Mouse (Mus musculus): Measurements from ENCODE around the gene Akr1d1. TPM values are rescaled to one million over a fixed set of nuclear protein-coding genes. Genes with fewer than 3 reads are reported as not detected.

Gene Akr1d1
- total and polyA plus RNA-seq, 2 experiments from 2014 or later, result not detected

GRCm38 (mm10) chr6:37537801-37538200 lies 7.8 kb downstream of the Akr1d1 start:
- 68% methylated on average over 3 of the region's 3 CpGs for WGBS
- Histone ChIP-seq H3K27ac (no peak overlapping the region), H3K4me3 (ENCODE audit: low read length) (no peak overlapping the region), H3K9ac (replicated peaks; ENCODE audit: low read length) (no peak overlapping the region), H3K36me3 (ENCODE audit: insufficient read depth, low read length) (no peaks in the 10 kb centered on the region), H3K4me2 (ENCODE audit: low read depth, low read length) (no peak overlapping the region), H3K27me3 (ENCODE audit: insufficient read depth, low read length) (no peaks in the 10 kb centered on the region), H3K9me3 (ENCODE audit: low read length) (no peaks in the 10 kb centered on the region), H3K4me1 (ENCODE audit: insufficient read depth, low read length) (no peaks in the 10 kb centered on the region)
- no peak for TF ChIP-seq CTCF (IDR thresholded peaks at IDR 0.05; ENCODE audit: low read depth)
- ATAC-seq (no peak), DNase-seq (ENCODE audit: low spot score) (no peak)

GRCm38 (mm10) chr6:37538792-37539191 lies 8.8 kb downstream of the Akr1d1 start:
- no peaks in the 10 kb centered on the region for H3K36me3 ChIP-seq (ENCODE audit: insufficient read depth, low read length)
- no peak overlapping the region for H3K4me2 ChIP-seq (ENCODE audit: low read depth, low read length)
- no peak for TF ChIP-seq CTCF (IDR thresholded peaks at IDR 0.05; ENCODE audit: low read depth)
- 86% methylated on average over 5 of the region's 5 CpGs for WGBS
- no peak overlapping the region for H3K4me3 ChIP-seq (ENCODE audit: low read length)
- H3K27me3 ChIP-seq (ENCODE audit: insufficient read depth, low read length), result no peaks in the 10 kb centered on the region
- H3K9ac ChIP-seq (replicated peaks; ENCODE audit: low read length), result no peak overlapping the region
- H3K4me1 ChIP-seq (ENCODE audit: insufficient read depth, low read length), result no peaks in the 10 kb centered on the region
- ATAC-seq (no peak), DNase-seq (ENCODE audit: low spot score) (no peak)
- no peaks in the 10 kb centered on the region for H3K9me3 ChIP-seq (ENCODE audit: low read length)
- no peak overlapping the region for H3K27ac ChIP-seq

GRCm38 (mm10) chr6:37539403-37539802 lies 9.4 kb downstream of the Akr1d1 start:
- Histone ChIP-seq H3K4me3 (ENCODE audit: low read length) (no peak overlapping the region), H3K27ac (no peak overlapping the region), H3K4me1 (ENCODE audit: insufficient read depth, low read length) (no peaks in the 10 kb centered on the region), H3K36me3 (ENCODE audit: insufficient read depth, low read length) (no peaks in the 10 kb centered on the region), H3K27me3 (ENCODE audit: insufficient read depth, low read length) (no peaks in the 10 kb centered on the region), H3K9ac (replicated peaks; ENCODE audit: low read length) (no peak overlapping the region), H3K4me2 (ENCODE audit: low read depth, low read length) (no peak overlapping the region), H3K9me3 (ENCODE audit: low read length) (no peaks in the 10 kb centered on the region)
- no peak for TF ChIP-seq CTCF (IDR thresholded peaks at IDR 0.05; ENCODE audit: low read depth)
- 86% methylated on average over 9 of the region's 9 CpGs for WGBS
- ATAC-seq, result no peak
- no peak for DNase-seq (ENCODE audit: low spot score)

GRCm38 (mm10) chr6:37540113-37540512 lies 10.1 kb downstream of the Akr1d1 start:
- Histone ChIP-seq H3K27ac (no peak overlapping the region), H3K27me3 (ENCODE audit: insufficient read depth, low read length) (no peaks in the 10 kb centered on the region), H3K4me1 (ENCODE audit: insufficient read depth, low read length) (no peaks in the 10 kb centered on the region), H3K4me3 (ENCODE audit: low read length) (no peak overlapping the region), H3K9me3 (ENCODE audit: low read length) (no peaks in the 10 kb centered on the region), H3K4me2 (ENCODE audit: low read depth, low read length) (no peak overlapping the region), H3K36me3 (ENCODE audit: insufficient read depth, low read length) (no peaks in the 10 kb centered on the region), H3K9ac (replicated peaks; ENCODE audit: low read length) (no peak overlapping the region)
- no peak for TF ChIP-seq CTCF (IDR thresholded peaks at IDR 0.05; ENCODE audit: low read depth)
- ATAC-seq (no peak), DNase-seq (ENCODE audit: low spot score) (no peak)
- 65% methylated on average over 3 of the region's 3 CpGs for WGBS

- Histone ChIP-seq H3K9ac (replicated peaks; ENCODE audit: low read length) (no peak overlapping the region), H3K4me1 (ENCODE audit: insufficient read depth, low read length) (no peaks in the 10 kb centered on the region), H3K4me2 (ENCODE audit: low read depth, low read length) (no peak overlapping the region), H3K36me3 (ENCODE audit: insufficient read depth, low read length) (no peaks in the 10 kb centered on the region), H3K4me3 (ENCODE audit: low read length) (no peak overlapping the region), H3K27me3 (ENCODE audit: insufficient read depth, low read length) (no peaks in the 10 kb centered on the region), H3K9me3 (ENCODE audit: low read length) (no peaks in the 10 kb centered on the region), H3K27ac (no peak overlapping the region)
- no peak for TF ChIP-seq CTCF (IDR thresholded peaks at IDR 0.05; ENCODE audit: low read depth)
- 88% methylated on average over 3 of the region's 3 CpGs for WGBS
- DNase-seq (ENCODE audit: low spot score), result no peak
- ATAC-seq, result no peak
Measured at GRCm38 (mm10) chr6:37541171-37541570, 11.2 kb downstream of the Akr1d1 start.

GRCm38 (mm10) chr6:37542145-37542544 lies 12.2 kb downstream of the Akr1d1 start:
- no peak for TF ChIP-seq CTCF (IDR thresholded peaks at IDR 0.05; ENCODE audit: low read depth)
- DNase-seq (ENCODE audit: low spot score) (no peak), ATAC-seq (no peak)
- Histone ChIP-seq H3K4me2 (ENCODE audit: low read depth, low read length) (no peak overlapping the region), H3K36me3 (ENCODE audit: insufficient read depth, low read length) (no peaks in the 10 kb centered on the region), H3K4me1 (ENCODE audit: insufficient read depth, low read length) (no peaks in the 10 kb centered on the region), H3K27ac (no peak overlapping the region), H3K9ac (replicated peaks; ENCODE audit: low read length) (no peak overlapping the region), H3K9me3 (ENCODE audit: low read length) (no peaks in the 10 kb centered on the region), H3K27me3 (ENCODE audit: insufficient read depth, low read length) (no peaks in the 10 kb centered on the region), H3K4me3 (ENCODE audit: low read length) (no peak overlapping the region)
- 90% methylated on average over 3 of the region's 3 CpGs for WGBS

GRCm38 (mm10) chr6:37552760-37553159 lies 22.8 kb downstream of the Akr1d1 start:
- Histone ChIP-seq H3K27me3 (ENCODE audit: insufficient read depth, low read length) (no peaks in the 10 kb centered on the region), H3K36me3 (ENCODE audit: insufficient read depth, low read length) (no peaks in the 10 kb centered on the region), H3K4me2 (ENCODE audit: low read depth, low read length) (no peak overlapping the region), H3K4me1 (ENCODE audit: insufficient read depth, low read length) (no peaks in the 10 kb centered on the region), H3K27ac (no peak overlapping the region), H3K4me3 (ENCODE audit: low read length) (no peak overlapping the region), H3K9ac (replicated peaks; ENCODE audit: low read length) (no peak overlapping the region), H3K9me3 (ENCODE audit: low read length) (no peaks in the 10 kb centered on the region)
- ATAC-seq (no peak), DNase-seq (ENCODE audit: low spot score) (peak; percentile 10)
- TF ChIP-seq CTCF (IDR thresholded peaks at IDR 0.05; ENCODE audit: low read depth), result peak; percentile 49
- 83% methylated on average over 2 of the region's 2 CpGs for WGBS

All from hindbrain, postnatal 0 days (tissue).